Mouse (Mus musculus): Measurements from ENCODE around the gene Thsd4. TPM values are rescaled to one million over a fixed set of nuclear protein-coding genes. Genes with fewer than 3 reads are reported as not detected.
"Not testable (repeated sequence)": the region's sequence is repeated elsewhere in the genome, so short reads cannot be mapped to it uniquely, and the experiment has no call there.

The Thsd4 gene
- polyA plus RNA-seq, 1 experiment from 2014 or later: 3.4 TPM

DNA sequence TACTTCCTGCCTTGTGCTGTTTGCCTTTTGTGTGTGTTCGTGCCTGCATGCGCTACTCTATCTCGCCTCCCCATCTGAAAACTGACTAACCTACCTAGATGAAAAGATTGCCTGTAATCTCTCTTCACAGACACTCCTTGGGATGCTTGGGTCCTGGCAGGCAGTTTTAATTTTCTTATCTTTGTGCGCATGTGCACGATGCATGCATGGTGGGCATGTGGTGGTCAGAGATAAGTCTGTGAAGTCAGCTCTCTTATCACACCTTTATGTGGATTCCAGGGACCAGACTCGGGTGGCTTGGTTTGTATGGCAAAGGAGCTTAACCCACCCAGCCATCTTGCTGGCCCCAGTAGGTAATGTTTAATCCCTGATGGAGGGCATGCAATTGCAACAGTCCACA is 242.3 kb downstream of the Thsd4 start:
- H3K4me1 ChIP-seq (ENCODE audit: insufficient read depth, low read depth, low read length): no peaks in the 10 kb centered on the region
- no peak overlapping the region for H3K4me2 ChIP-seq (replicated peaks; ENCODE audit: low read depth, low read length)
- no peaks in the 10 kb centered on the region for H3K9me3 ChIP-seq (ENCODE audit: low read length)
- no peak for TF ChIP-seq CTCF (IDR thresholded peaks at IDR 0.05)
- TF ChIP-seq EP300 (IDR thresholded peaks at IDR 0.05): no peak
- H3K9ac ChIP-seq (replicated peaks; ENCODE audit: low read depth): no peak overlapping the region
- no peaks in the 10 kb centered on the region for H3K27me3 ChIP-seq (replicated peaks; ENCODE audit: insufficient read depth, low read length)
- no peaks in the 10 kb centered on the region for H3K36me3 ChIP-seq (ENCODE audit: insufficient read depth, low read length)
- 48% methylated on average over 6 of the region's 6 CpGs for WGBS
- DNase-seq (ENCODE audit: low spot score) (no peak), ATAC-seq (no peak)
- no peak overlapping the region for H3K4me3 ChIP-seq (ENCODE audit: low read depth, low read length)
- H3K27ac ChIP-seq (ENCODE audit: low read length): no peak overlapping the region

DNA sequence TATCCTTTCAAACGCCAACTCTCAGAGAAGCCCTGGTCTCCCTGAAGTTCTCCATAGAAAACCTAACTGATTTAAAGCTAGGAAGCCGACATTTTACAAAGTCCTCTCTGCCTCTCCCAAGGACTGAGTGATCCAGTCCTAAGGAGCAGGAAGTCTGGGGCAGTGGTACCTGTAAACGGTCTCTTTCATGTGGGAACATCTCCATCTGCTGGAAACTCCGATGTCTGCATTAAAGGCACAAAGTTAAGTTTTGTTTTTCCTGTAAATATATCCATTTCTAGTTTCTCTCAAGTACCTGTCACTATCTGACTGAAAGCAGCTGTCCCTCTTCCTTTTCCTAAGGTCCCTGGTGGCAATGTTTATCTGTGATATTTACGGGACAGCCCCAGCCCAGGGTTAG is 245.5 kb downstream of the Thsd4 start:
- WGBS: 23% methylated on average over 5 of the region's 5 CpGs
- DNase-seq (ENCODE audit: low spot score) (peak; percentile 36), ATAC-seq (no peak)
- H3K9ac ChIP-seq (replicated peaks; ENCODE audit: low read depth): no peak overlapping the region
- H3K4me1 ChIP-seq (ENCODE audit: insufficient read depth, low read depth, low read length): no peaks in the 10 kb centered on the region
- H3K9me3 ChIP-seq (ENCODE audit: low read length): no peaks in the 10 kb centered on the region
- no peak overlapping the region for H3K4me3 ChIP-seq (ENCODE audit: low read depth, low read length)
- H3K36me3 ChIP-seq (ENCODE audit: insufficient read depth, low read length): no peaks in the 10 kb centered on the region
- no peak overlapping the region for H3K27ac ChIP-seq (ENCODE audit: low read length)
- TF ChIP-seq CTCF (IDR thresholded peaks at IDR 0.05): peak; percentile 62
- TF ChIP-seq EP300 (IDR thresholded peaks at IDR 0.05): no peak
- H3K27me3 ChIP-seq (replicated peaks; ENCODE audit: insufficient read depth, low read length): no peaks in the 10 kb centered on the region
- no peak overlapping the region for H3K4me2 ChIP-seq (replicated peaks; ENCODE audit: low read depth, low read length)

GRCm38 (mm10) chr9:60275410-60276159 is 246.3 kb downstream of the Thsd4 start:
- Histone ChIP-seq H3K9ac (replicated peaks; ENCODE audit: low read depth) (no peak overlapping the region), H3K9me3 (ENCODE audit: low read length) (no peaks in the 10 kb centered on the region), H3K27me3 (replicated peaks; ENCODE audit: insufficient read depth, low read length) (no peaks in the 10 kb centered on the region), H3K4me1 (ENCODE audit: insufficient read depth, low read depth, low read length) (no peaks in the 10 kb centered on the region), H3K36me3 (ENCODE audit: insufficient read depth, low read length) (no peaks in the 10 kb centered on the region), H3K4me2 (replicated peaks; ENCODE audit: low read depth, low read length) (no peak overlapping the region), H3K27ac (ENCODE audit: low read length) (no peak overlapping the region), H3K4me3 (ENCODE audit: low read depth, low read length) (no peak overlapping the region)
- TF ChIP-seq CTCF (IDR thresholded peaks at IDR 0.05): peak; percentile 63
- no peak for TF ChIP-seq EP300 (IDR thresholded peaks at IDR 0.05)
- ATAC-seq (no peak), DNase-seq (ENCODE audit: low spot score) (no peak)
- WGBS: 37% methylated on average over 12 of the region's 12 CpGs

- Histone ChIP-seq H3K27ac (ENCODE audit: low read length) (no peak overlapping the region), H3K9me3 (ENCODE audit: low read length) (no peaks in the 10 kb centered on the region), H3K36me3 (ENCODE audit: insufficient read depth, low read length) (no peaks in the 10 kb centered on the region), H3K4me2 (replicated peaks; ENCODE audit: low read depth, low read length) (no peak overlapping the region), H3K27me3 (replicated peaks; ENCODE audit: insufficient read depth, low read length) (no peaks in the 10 kb centered on the region), H3K9ac (replicated peaks; ENCODE audit: low read depth) (no peak overlapping the region), H3K4me1 (ENCODE audit: insufficient read depth, low read depth, low read length) (no peaks in the 10 kb centered on the region), H3K4me3 (ENCODE audit: low read depth, low read length) (no peak overlapping the region)
- 40% methylated on average over 4 of the region's 4 CpGs for WGBS
- ATAC-seq (no peak), DNase-seq (ENCODE audit: low spot score) (no peak)
- TF ChIP-seq CTCF (IDR thresholded peaks at IDR 0.05) (no peak), EP300 (IDR thresholded peaks at IDR 0.05) (no peak)
Measured at GRCm38 (mm10) chr9:60274503-60274902, 247.3 kb downstream of the Thsd4 start.

GRCm38 (mm10) chr9:60272345-60272744 is 249.5 kb downstream of the Thsd4 start:
- H3K36me3 ChIP-seq (ENCODE audit: insufficient read depth, low read length); H3K9me3 ChIP-seq (ENCODE audit: low read length); H3K27me3 ChIP-seq (replicated peaks; ENCODE audit: insufficient read depth, low read length); DNase-seq (ENCODE audit: low spot score); H3K4me1 ChIP-seq (ENCODE audit: insufficient read depth, low read depth, low read length); ATAC-seq; H3K27ac ChIP-seq (ENCODE audit: low read length); H3K9ac ChIP-seq (replicated peaks; ENCODE audit: low read depth); H3K4me3 ChIP-seq (ENCODE audit: low read depth, low read length); H3K4me2 ChIP-seq (replicated peaks; ENCODE audit: low read depth, low read length): not testable (repeated sequence)
- WGBS: 83% methylated on average over 8 of the region's 8 CpGs

DNA sequence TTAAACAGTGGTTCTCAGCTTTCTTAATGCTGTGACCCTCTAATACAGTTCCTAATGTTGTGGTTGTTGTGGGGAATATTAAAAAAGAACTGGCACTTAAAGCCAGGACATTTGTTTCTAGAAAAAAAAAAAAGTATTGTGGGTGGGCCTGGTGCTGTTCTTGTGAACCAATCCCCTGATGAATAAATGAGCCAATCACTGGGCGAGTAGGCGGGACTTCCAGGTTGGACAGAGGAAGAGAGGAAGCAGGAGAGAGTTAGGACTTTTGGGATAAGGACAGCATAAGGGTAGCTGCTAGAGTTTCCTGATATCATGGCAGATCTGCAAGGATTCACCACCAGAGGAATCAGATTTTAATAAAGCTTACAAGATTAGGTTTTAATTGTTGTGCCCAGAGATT is 249.9 kb downstream of the Thsd4 start:
- ATAC-seq (no peak), DNase-seq (ENCODE audit: low spot score) (no peak)
- no peak overlapping the region for H3K4me3 ChIP-seq (ENCODE audit: low read depth, low read length)
- no peak for TF ChIP-seq EP300 (IDR thresholded peaks at IDR 0.05)
- no peak for TF ChIP-seq CTCF (IDR thresholded peaks at IDR 0.05)
- no peaks in the 10 kb centered on the region for H3K27me3 ChIP-seq (replicated peaks; ENCODE audit: insufficient read depth, low read length)
- no peaks in the 10 kb centered on the region for H3K4me1 ChIP-seq (ENCODE audit: insufficient read depth, low read depth, low read length)
- no peak overlapping the region for H3K4me2 ChIP-seq (replicated peaks; ENCODE audit: low read depth, low read length)
- H3K36me3 ChIP-seq (ENCODE audit: insufficient read depth, low read length): no peaks in the 10 kb centered on the region
- WGBS: 82% methylated on average over 2 of the region's 2 CpGs
- no peaks in the 10 kb centered on the region for H3K9me3 ChIP-seq (ENCODE audit: low read length)
- H3K27ac ChIP-seq (ENCODE audit: low read length): no peak overlapping the region
- H3K9ac ChIP-seq (replicated peaks; ENCODE audit: low read depth): no peak overlapping the region

DNA sequence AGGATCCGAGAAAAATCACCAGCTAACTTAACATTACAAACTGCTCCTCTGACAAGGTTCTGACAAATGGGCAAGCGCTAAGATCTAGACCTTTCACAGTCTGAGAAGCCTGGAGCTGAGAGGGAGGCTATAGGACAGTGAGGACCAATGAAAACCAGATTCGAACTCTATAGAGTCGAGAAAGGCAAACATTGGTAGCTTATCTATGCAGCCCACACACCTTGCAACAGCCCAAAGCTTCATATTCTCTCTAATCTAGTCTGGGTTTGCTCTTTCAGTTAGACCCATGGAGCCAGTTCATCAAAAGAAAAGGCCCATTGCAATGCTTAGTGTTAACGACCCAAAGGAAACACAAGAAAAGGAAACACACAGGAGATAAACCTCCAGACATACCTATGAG is 252.0 kb downstream of the Thsd4 start:
- ATAC-seq (no peak), DNase-seq (ENCODE audit: low spot score) (no peak)
- no peak overlapping the region for H3K27ac ChIP-seq (ENCODE audit: low read length)
- H3K4me2 ChIP-seq (replicated peaks; ENCODE audit: low read depth, low read length): no peak overlapping the region
- H3K9ac ChIP-seq (replicated peaks; ENCODE audit: low read depth): no peak overlapping the region
- H3K36me3 ChIP-seq (ENCODE audit: insufficient read depth, low read length): no peaks in the 10 kb centered on the region
- H3K4me1 ChIP-seq (ENCODE audit: insufficient read depth, low read depth, low read length): no peaks in the 10 kb centered on the region
- no peaks in the 10 kb centered on the region for H3K27me3 ChIP-seq (replicated peaks; ENCODE audit: insufficient read depth, low read length)
- WGBS: 61% methylated on average over 5 of the region's 5 CpGs
- no peaks in the 10 kb centered on the region for H3K9me3 ChIP-seq (ENCODE audit: low read length)
- no peak overlapping the region for H3K4me3 ChIP-seq (ENCODE audit: low read depth, low read length)
- no peak for TF ChIP-seq EP300 (IDR thresholded peaks at IDR 0.05)
- TF ChIP-seq CTCF (IDR thresholded peaks at IDR 0.05): no peak
